Mouse (Mus musculus) midbrain, embryonic 16.5 days (tissue): ENCODE data around the gene Zfp72. TPM values are rescaled to one million over a fixed set of nuclear protein-coding genes. Genes with fewer than 3 reads are reported as not detected.

Experiments
- microRNA counts: library from miRNA; unstranded; fragments of <30 nt; microRNA quantifications from one replicate; lab custom pipeline; 2016
- microRNA-seq: library from miRNA; unstranded; fragments of <30 nt; microRNA quantifications from one replicate; pipeline ENCODE4, GENCODE M21; 2017
- polyA plus RNA-seq: library from polyadenylated mRNA; unstranded; fragments of >200 nt; fragmentation: Nextera tagmentation; extraction: Ambion mirVana; gene quantifications from 2 replicates; pipeline ENCODE4 v1.2.1, GENCODE M21; 2015

The Zfp72 gene
- polyA plus RNA-seq, 1 experiment from 2014 or later: 11.7 TPM

MicroRNAs encoded within 50 kb of the gene (microRNA counts, 519-probe panel; counts per million panel counts)
- 386 counts per million, percentile 18 among the panel's probes with 10 or more counts for microRNA mmu-miR-692 (lab: Ali Mortazavi, UCI)

Small RNA genes within 50 kb of the gene (microRNA-seq; reads per million reads assigned to microRNA genes)
- not detected for gene Mir692-3

Other genes starting within 250 kb of the Zfp72 start
- gene Exoc3, start 182.1 kb downstream of the Zfp72 start, polyA plus RNA-seq: 113 and 123 TPM in 2 replicates
- 0.58 and 0.70 TPM in 2 replicates for gene Ahrr, start 98.5 kb downstream of the Zfp72 start, polyA plus RNA-seq
- 108 and 110 TPM in 2 replicates for gene Pdcd6, start 73.3 kb downstream of the Zfp72 start, polyA plus RNA-seq
- 235 and 238 TPM in 2 replicates for gene Sdha, start 40.6 kb downstream of the Zfp72 start, polyA plus RNA-seq
- gene Ccdc127, start 40.5 kb downstream of the Zfp72 start, polyA plus RNA-seq: 43.1 and 45.9 TPM in 2 replicates
- not detected in 2 replicates for gene Lrrc14b, start 26.8 kb downstream of the Zfp72 start, polyA plus RNA-seq
- 73.6 and 73.9 TPM in 2 replicates for gene Ftl1-ps1, start 8.9 kb upstream of the Zfp72 start, polyA plus RNA-seq
- gene Zfp825, start 103.2 kb upstream of the Zfp72 start, polyA plus RNA-seq: 15.5 and 15.6 TPM in 2 replicates
- 5.3 and 6.7 TPM in 2 replicates for gene Erap1, start 248.7 kb upstream of the Zfp72 start, polyA plus RNA-seq